Mouse (Mus musculus) hindbrain, embryonic 11.5 days (tissue): ENCODE data around the gene Spata31d1c. TPM values are rescaled to one million over a fixed set of nuclear protein-coding genes. Genes with fewer than 3 reads are reported as not detected.

Source experiments
- ATAC-seq: fragments of 200-750 bp; cut with Nextera tagmentation; 2 replicates; pipeline ENCODE4 v1.8.0; 2017; ENCODE audit warnings: mild to moderate bottlenecking, moderate TSS enrichment, moderate library complexity; ENCODE audit not compliant: low FRiP score
- DNase-seq: peaks from one replicate; pipeline ENCODE4 v3.0.0-alpha.2; 2015; ENCODE audit warnings: low spot score
- H3K27ac ChIP-seq: fragments of 300-500 bp; sonication (generic); 2 replicates; pipeline ENCODE4 v1.5.1; 2014; ENCODE audit warnings: mild to moderate bottlenecking, low read depth, low read length
- H3K27me3 ChIP-seq: fragments of 300-500 bp; sonication (generic); 2 replicates; pipeline ENCODE4 v1.6.1; 2014; ENCODE audit warnings: mild to moderate bottlenecking, low read length, moderate library complexity, mixed read lengths; ENCODE audit not compliant: control insufficient read depth, insufficient read depth
- H3K36me3 ChIP-seq: fragments of 300-500 bp; sonication (generic); 2 replicates; pipeline ENCODE4 v1.6.1; 2014; ENCODE audit warnings: mild to moderate bottlenecking, low read length, moderate library complexity, mixed read lengths; ENCODE audit not compliant: control insufficient read depth, insufficient read depth
- H3K4me1 ChIP-seq: fragments of 300-500 bp; sonication (generic); replicated peaks from 2 replicates; pipeline ENCODE4 v1.6.1; 2014; ENCODE audit warnings: low read length, mixed read lengths; ENCODE audit not compliant: control insufficient read depth, insufficient read depth
- H3K4me2 ChIP-seq: fragments of 300-500 bp; sonication (generic); replicated peaks from 2 replicates; pipeline ENCODE4 v1.6.1; 2014; ENCODE audit warnings: mild to moderate bottlenecking, low read depth, low read length
- H3K4me3 ChIP-seq: fragments of 300-500 bp; sonication (generic); 2 replicates; pipeline ENCODE4 v1.5.1; 2014; ENCODE audit warnings: low read depth, low read length
- H3K9ac ChIP-seq: fragments of 300-500 bp; sonication (generic); 2 replicates; pipeline ENCODE4 v1.6.1; 2014; ENCODE audit warnings: low read depth, low read length
- H3K9me3 ChIP-seq: fragments of 300-500 bp; sonication (generic); 2 replicates; pipeline ENCODE4 v1.6.1; 2016; ENCODE audit warnings: low read length; ENCODE audit not compliant: control insufficient read depth
- WGBS: fragments of 180-500 bp; shearing (Covaris S2); extraction: QIAGEN DNeasy Blood & Tissue Kit; methylation state at CpG from one replicate; pipeline ENCODE4 v1.1.7; 2014; 5-methylcytosine and 5-hydroxymethylcytosine counted together
- polyA plus RNA-seq: library from polyadenylated mRNA; unstranded; fragments of >200 nt; fragmentation: Nextera tagmentation; extraction: Ambion mirVana; gene quantifications from 2 replicates; pipeline ENCODE4 v1.2.1, GENCODE M21; 2014

Spata31d1c gene
- polyA plus RNA-seq, result not detected in 2 replicates

DNA sequence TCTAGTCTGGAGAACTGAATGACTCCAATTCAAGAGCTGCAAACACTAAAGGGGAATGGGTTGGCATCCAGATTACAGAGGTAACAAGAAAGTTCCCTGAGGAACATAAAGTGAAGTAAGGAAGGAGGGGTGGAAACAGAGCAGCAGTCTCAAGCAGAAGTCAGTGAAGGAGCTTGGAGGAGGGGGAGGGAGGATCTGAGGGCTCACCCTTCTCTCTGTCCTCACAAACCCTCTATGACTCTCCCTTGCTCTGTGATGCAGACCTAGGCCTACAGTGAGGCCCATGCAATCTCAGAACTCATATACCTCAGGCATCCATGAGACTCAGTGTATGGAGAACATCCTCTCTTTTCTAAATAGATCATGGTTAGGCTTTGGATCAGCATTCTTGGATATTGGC lies at the start of gene Spata31d1c:
Gene Spata31d1c, plus strand, starts transcription at position 301 of the 400 bp plus-strand sequence.
- Histone ChIP-seq H3K27ac (no peak within 1 kb of the TSS), H3K9me3 (no peaks in the 10 kb centered on the region), H3K9ac (no peak within 1 kb of the TSS), H3K27me3 (no peaks in the 10 kb centered on the region), H3K36me3 (no peaks in the 10 kb centered on the region), H3K4me1 (no peaks in the 10 kb centered on the region), H3K4me2 (no peak within 1 kb of the TSS), H3K4me3 (no peak within 1 kb of the TSS)
- ATAC-seq, result no peak
- no peak for DNase-seq

DNA sequence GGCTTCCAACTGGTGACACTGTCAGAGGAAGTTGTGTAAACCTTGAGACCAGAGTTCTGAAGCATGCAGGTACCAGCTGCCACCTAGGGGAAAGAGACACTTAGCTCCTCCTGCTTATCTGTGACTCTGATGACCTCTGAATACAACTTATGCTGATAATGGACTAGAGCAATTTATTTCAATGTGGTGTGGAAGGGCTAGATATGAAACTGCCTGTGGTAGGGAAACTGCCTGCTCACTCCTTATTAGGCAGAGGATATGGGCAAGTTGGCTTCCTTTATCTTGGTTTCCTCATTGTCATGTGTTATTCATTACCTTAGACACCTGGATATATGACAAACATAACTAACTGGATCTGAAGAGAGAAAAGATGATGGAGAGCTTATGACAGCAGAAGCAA lies 44.0 kb upstream of the Spata31d1c start:
- Histone ChIP-seq H3K9me3 (no peaks in the 10 kb centered on the region), H3K27ac (no peak overlapping the region), H3K9ac (no peak overlapping the region), H3K36me3 (no peaks in the 10 kb centered on the region), H3K4me3 (no peak overlapping the region), H3K27me3 (no peaks in the 10 kb centered on the region), H3K4me1 (no peaks in the 10 kb centered on the region), H3K4me2 (no peak overlapping the region)
- DNase-seq (no peak), ATAC-seq (no peak)

DNA sequence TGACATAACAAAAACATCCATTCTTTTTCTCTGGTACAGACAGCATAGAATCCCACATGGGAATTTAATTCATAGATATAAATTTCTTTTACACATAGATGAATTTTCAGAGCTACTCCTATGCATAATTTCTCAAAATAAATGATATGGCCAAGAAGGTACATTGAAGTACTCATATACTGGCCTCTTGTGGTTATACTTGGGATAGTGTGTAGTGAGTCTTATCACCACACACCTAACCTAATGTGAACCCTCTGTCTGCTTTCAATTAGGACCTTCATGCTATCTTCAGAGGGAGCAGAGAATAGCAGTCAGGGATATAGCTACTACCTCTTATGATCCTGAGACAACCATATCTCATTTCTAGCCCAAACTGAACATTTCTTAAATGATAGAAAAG lies 27.4 kb upstream of the Spata31d1c start:
- ATAC-seq (no peak), DNase-seq (no peak)
- no peak overlapping the region for H3K4me3 ChIP-seq
- H3K27me3 ChIP-seq, result no peaks in the 10 kb centered on the region
- no peaks in the 10 kb centered on the region for H3K4me1 ChIP-seq
- no peaks in the 10 kb centered on the region for H3K36me3 ChIP-seq
- no peak overlapping the region for H3K27ac ChIP-seq
- H3K9ac ChIP-seq, result no peak overlapping the region
- no peak overlapping the region for H3K4me2 ChIP-seq
- no peaks in the 10 kb centered on the region for H3K9me3 ChIP-seq

DNA sequence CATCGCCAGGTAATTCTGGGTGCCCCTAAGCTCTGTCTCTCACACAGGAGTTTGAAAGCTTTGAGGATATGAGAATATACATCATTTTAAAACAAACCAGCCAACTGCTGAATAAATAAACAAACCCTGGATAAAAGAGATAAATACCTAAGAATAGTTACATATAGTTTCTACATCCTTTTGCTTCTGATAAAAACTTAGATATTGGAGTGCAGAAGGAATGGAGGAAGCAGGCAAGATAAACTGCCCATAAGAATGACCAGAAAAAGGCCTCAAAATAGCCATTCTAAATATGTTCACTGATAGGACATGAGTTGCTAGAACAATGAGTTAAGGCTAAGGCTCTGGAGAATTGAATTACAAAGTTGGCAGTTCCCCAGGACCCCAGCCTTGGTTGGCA lies 26.1 kb upstream of the Spata31d1c start:
- Histone ChIP-seq H3K36me3 (no peaks in the 10 kb centered on the region), H3K4me1 (no peaks in the 10 kb centered on the region), H3K27me3 (no peaks in the 10 kb centered on the region), H3K4me2 (no peak overlapping the region), H3K27ac (no peak overlapping the region), H3K9ac (no peak overlapping the region), H3K9me3 (no peaks in the 10 kb centered on the region), H3K4me3 (no peak overlapping the region)
- 85% methylated on average over 1 of the region's 1 CpGs for WGBS
- ATAC-seq (no peak), DNase-seq (no peak)

DNA sequence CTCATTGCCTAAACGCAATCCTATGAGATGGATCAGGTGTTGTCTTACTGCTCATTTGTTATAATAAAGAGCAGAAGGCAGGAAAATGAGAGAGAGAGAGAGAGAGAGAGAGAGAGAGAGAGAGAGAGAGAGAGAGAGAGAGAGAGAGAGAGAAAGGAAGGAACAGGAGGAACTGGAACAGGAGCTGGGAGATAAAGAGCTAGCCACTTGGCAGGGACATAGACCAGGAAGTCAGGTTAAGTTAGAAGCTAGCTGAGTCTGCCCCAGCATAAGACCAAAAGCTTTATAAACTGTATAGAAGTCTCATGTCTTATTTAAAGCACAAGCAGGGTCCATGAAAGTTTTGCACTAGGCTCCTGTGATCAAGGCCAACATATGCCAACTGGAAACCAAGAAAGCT lies 24.9 kb upstream of the Spata31d1c start:
- Histone ChIP-seq H3K9me3 (no peaks in the 10 kb centered on the region), H3K4me2 (no peak overlapping the region), H3K4me3 (no peak overlapping the region), H3K27me3 (no peaks in the 10 kb centered on the region), H3K9ac (no peak overlapping the region), H3K4me1 (no peaks in the 10 kb centered on the region), H3K27ac (no peak overlapping the region), H3K36me3 (no peaks in the 10 kb centered on the region)
- DNase-seq (no peak), ATAC-seq (no peak)
- WGBS, result 52% methylated on average over 1 of the region's 1 CpGs

DNA sequence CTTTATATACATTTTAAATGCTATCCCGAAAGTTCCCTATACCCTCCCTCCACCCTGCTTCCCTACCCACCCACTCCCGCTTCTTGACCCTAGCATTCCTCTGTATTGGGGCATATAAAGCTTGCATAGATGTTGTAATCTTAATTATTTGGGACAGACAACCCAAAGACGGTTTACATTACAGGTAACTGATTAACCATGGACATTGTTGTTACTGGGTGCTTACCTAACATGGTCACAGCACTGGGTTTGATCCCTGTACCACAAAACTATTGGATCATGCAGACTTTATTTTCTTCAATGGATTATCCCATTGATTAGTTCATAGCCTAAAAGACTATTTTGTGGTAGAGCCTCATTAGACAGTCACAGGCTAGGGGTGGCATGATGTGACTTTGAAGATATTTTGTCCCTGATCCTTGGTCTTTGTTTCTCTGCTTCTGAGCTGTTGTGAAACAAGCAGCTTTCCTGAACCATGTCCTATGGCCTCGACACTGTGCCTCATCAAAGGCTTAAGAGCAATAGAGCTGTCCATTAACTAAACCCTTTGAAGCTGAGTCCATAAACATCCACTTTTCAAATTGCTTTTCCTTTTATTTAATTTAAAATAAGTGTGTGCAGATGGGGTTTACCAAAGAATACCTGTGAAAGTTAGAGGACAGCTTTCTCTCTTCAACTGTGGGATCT lies 21.7 kb upstream of the Spata31d1c start:
- Histone ChIP-seq H3K36me3 (no peaks in the 10 kb centered on the region), H3K9ac (no peak overlapping the region), H3K4me3 (no peak overlapping the region), H3K9me3 (no peaks in the 10 kb centered on the region), H3K4me1 (no peaks in the 10 kb centered on the region), H3K27me3 (no peaks in the 10 kb centered on the region), H3K27ac (no peak overlapping the region), H3K4me2 (no peak overlapping the region)
- WGBS, result 69% methylated on average over 4 of the region's 4 CpGs
- ATAC-seq (no peak), DNase-seq (no peak)

DNA sequence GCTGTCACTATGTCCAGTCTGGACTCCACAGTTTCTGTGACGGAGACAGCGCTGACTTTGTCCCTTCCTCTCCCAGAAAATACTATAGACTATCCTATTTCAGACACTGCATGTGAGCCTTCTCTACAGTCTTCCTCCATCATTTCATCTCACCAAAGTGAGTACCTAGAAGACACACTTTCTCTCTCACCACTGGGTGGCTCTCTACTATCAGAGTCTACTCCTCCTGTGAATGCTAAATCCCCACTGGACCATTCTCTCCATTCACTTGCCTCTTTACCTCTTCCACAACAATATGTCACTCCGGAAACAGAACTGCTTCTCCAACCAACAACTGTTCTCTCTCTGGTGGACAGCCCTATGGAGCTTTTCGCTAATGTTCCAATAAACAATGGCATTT lies 2.2 kb downstream of the Spata31d1c start:
- WGBS, result 69% methylated on average over 4 of the region's 4 CpGs
- Histone ChIP-seq H3K4me1 (no peaks in the 10 kb centered on the region), H3K27ac (no peak overlapping the region), H3K9ac (no peak overlapping the region), H3K4me3 (no peak overlapping the region), H3K4me2 (no peak overlapping the region), H3K36me3 (no peaks in the 10 kb centered on the region), H3K9me3 (no peaks in the 10 kb centered on the region), H3K27me3 (no peaks in the 10 kb centered on the region)
- DNase-seq, result no peak
- ATAC-seq, result no peak

DNA sequence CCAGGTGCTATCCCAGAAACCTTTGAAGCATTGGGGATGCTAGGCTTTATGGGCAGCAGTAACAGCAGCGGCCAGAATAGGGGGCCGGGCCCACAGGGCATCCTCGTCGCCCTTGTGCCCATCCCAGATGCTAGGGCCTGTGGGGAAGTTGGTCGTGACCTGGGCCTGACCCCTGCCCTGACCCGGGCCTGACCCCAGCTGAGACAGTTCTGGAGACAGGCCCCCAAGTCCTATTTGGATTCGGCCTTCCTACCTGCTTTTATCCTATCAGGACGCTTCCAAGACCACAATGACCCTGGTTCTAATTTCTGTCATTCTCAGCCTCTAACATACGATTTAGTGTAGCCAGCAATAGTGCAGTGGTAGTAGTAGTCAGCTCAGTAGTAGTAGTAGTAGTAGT lies 19.8 kb downstream of the Spata31d1c start, which contains the start of gene Prss47:
Gene Prss47, minus strand, starts transcription at position 101 of the 400 bp plus-strand sequence.
- H3K4me3 ChIP-seq, result no peak within 1 kb of the TSS
- no peaks in the 10 kb centered on the region for H3K27me3 ChIP-seq
- ATAC-seq (no peak), DNase-seq (no peak)
- no peaks in the 10 kb centered on the region for H3K36me3 ChIP-seq
- no peak within 1 kb of the TSS for H3K9ac ChIP-seq
- no peak within 1 kb of the TSS for H3K4me2 ChIP-seq
- 91% methylated on average over 9 of the region's 9 CpGs for WGBS
- no peak within 1 kb of the TSS for H3K27ac ChIP-seq
- H3K4me1 ChIP-seq, result no peaks in the 10 kb centered on the region
- no peaks in the 10 kb centered on the region for H3K9me3 ChIP-seq

DNA sequence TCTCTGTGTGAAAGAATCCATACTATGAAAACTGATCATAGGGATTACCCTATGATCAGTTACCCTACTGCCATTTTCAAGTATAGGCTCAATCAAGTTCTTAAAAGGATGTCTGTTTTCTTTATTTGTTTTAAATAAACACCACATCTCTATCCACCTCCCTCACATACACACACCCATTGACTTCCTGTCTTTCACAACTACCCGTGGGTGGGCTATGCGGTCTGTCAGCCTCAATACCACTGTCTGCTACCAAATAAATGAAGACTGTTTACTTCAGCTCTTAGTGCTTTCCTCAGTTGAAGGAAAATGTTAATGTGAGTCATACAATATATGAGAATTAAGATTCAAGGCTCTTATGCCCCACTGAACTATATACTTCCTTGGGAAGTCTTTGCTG lies 37.1 kb downstream of the Spata31d1c start:
- no peaks in the 10 kb centered on the region for H3K36me3 ChIP-seq
- no peak overlapping the region for H3K9ac ChIP-seq
- no peak for ATAC-seq
- no peaks in the 10 kb centered on the region for H3K27me3 ChIP-seq
- H3K9me3 ChIP-seq, result no peaks in the 10 kb centered on the region
- no peaks in the 10 kb centered on the region for H3K4me1 ChIP-seq
- H3K27ac ChIP-seq, result no peak overlapping the region
- DNase-seq, result no peak
- no peak overlapping the region for H3K4me3 ChIP-seq
- WGBS, result 93% methylated on average over 2 of the region's 2 CpGs
- no peak overlapping the region for H3K4me2 ChIP-seq
